Mouse (Mus musculus): Measurements from ENCODE around the gene Morc3.
"Not testable (repeated sequence)": the region's sequence is repeated elsewhere in the genome, so short reads cannot be mapped to it uniquely, and the experiment has no call there.

The Morc3 gene

DNA sequence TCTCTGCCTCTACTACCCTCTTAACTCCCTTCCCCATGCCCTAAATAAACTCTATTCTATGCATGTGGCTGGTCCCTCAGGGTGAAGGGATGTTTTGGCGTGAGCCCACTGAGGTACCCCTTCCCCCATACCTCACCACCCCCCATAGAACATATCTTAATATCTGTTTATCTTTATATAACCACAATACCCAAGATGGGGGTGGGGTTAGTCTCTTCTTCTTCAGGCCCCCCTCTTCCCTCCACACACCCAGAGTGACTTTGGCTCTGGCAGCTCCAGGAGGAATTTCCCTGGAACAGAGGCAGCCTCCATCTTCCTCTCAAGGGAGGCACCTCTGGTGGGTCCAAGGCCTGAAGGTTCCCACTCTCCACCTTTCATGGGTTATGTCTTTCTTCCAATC, 11.9 kb upstream of the Morc3 start:
- no peak for DNase-seq

DNA sequence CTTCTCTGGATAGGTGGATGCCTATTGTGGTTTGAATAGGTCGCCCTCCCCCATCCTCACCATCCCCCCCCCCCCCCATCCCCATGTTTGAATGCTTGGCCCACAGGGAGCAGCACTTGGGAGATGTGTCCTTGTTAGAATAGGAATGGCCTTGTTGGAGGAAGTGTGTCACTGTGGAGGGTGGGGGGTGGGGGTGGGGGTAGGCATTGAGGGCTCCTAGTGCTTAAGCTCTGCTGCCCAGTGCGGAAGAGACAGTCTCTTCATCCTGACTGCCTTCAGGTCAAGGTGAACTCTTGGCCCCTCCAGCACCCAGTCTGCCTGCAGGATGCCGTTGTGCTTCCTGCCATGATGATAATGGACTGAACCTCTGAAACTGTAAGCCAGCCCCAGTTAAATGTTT, 10.2 kb upstream of the Morc3 start:
- no peak for DNase-seq

DNA sequence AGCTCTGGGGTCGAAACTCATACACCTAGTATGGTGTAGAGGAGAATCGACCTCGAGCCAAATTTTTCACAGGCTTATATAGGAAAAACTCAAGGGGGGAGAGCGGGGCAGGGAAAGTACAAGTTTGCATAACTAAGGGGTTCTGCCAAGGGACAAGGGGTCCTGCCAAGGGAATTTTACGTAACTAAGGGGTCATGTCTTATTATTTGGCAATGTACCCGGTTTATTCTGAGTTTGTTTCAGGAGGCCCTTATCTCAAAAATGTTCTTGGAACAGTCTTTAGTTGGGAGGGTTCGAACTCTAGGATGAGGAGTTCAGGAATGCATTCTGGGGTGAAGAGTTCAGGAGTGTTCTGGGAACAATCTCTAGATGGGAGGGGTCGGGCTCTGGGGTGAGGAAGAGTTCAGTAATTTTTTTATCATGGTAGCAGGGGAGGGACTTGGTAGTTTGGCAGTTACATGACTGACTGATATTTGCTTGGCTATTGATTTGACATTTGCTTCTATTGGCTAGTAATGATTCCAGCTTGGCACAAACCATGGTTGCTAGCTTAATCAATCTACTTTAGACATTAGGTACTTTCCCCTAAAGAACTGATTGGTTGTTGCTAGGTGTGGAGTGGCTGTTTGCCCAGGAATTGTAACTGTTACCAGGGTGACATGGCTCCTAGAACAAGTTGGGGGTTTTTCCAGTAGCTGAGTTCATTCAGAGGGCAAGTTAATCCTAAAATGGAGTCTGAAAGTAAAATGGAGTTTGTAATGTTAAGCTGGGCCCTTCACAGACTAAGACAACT, 9.3 kb upstream of the Morc3 start:
- DNase-seq, result not testable (repeated sequence)

DNA sequence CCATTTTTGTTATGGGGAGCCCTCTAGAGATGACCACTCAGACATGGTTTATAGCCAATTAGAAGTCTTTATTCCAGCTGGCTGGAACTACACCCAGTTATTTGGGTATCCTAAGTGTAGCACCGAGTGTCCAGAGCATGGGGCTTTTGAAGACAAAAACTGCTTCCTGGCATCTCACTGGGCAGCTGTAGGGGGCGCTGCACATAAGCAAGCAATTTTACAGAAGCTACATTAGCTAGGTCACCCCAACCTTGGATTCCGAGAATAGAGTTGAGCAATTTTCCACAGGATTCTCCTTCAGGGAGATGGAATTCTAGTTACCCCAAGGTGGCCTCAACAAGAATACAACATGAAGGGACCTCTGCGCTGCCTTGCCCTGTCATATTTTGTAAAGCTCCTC, 7.1 kb upstream of the Morc3 start:
- no peak for DNase-seq

DNA sequence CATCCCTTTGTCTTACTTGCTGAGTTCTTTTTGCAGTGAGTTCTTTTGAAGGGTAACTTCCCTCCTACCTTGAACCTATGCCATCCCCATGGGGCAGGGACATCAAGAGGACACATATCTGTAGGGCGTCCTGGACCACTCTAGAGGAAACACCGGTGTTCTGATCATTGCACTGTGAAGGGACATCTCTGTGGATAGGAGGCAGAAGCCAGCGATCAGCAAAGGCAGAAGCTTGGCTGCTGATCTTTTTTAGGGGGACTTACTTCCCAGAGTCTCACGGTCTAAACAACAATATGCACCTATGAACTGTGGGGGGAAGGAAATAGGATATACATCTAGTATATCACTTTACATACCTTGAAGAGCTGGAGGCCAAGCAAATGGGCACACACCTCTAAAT, 6.5 kb upstream of the Morc3 start:
- no peak for DNase-seq

DNA sequence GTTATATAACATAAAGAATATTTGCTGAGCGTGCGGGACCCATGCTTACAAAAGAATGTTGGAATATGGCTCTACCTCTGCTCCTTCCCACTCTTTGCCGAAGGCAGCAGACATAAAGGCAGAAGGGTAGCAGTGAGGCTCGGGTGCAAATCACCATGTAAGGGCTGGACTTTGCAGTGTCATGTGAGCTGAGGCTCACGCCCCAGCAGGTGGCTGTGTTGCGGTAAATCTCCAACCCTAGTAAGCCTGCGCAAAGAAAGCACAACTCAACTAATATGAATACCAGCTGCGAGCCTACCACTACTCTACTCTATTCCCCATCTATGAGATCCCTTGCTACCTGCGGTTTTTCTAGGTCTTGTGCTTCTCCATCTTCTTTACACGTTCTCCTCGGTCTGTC, 5.9 kb upstream of the Morc3 start:
- no peak for DNase-seq

DNA sequence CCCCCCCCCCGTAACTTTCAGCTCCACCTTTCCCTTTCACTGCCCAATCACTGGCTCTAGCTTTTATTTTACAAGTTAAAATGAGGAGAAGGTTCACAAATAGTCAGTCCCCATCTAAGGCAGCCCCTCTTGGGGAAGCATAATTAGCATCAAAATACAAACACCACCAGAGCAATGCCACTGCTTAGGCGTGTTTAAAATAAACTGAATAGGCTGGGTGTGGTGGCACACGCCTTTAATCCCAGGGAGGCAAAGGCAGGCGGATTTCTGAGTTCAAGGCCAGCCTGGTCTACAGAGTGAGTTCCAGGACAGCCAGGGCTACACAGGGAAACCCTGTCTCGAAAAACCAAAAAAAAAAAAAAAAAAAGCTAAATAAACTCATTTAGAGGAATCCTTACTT, 5.4 kb upstream of the Morc3 start:
- DNase-seq, result not testable (repeated sequence)

DNA sequence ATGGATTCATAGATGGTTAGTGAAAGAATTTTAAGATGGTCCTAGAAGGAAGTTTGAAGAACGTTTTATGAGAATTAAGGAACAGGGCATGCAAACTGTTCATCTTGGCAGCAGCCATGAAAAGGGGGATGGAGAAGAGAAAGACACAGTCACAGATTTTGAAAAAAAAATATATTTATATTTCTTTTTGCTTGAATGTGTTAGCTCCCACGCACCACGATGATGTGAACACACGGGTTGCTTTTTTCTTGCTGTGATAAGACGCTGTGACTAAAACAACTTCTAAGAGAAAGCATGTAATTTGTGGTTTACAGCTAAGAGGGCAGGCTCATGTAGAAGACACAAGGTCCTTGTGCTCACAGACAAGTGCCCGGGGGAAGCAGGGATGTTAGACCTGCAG, 5.0 kb upstream of the Morc3 start:
- DNase-seq, result no peak

DNA sequence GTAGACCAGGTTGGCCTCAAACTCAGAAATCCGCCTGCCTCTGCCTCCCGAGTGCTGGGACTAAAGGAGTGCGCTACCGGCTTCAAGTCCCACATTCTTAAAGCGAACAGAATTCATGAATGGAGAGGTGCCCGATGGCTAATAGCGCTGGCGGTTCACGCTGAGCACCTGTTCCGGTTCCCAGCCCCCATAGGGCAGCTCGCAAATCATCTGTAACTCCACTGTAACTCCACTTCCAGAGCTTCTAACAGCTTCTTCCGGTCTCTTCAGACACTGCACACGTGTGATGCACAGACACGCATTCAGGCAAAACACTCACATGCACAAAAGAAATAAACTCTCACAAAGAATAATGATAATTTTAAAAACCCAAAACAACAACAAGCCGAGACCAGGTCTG, 2.4 kb upstream of the Morc3 start:
- no peak for DNase-seq

DNA sequence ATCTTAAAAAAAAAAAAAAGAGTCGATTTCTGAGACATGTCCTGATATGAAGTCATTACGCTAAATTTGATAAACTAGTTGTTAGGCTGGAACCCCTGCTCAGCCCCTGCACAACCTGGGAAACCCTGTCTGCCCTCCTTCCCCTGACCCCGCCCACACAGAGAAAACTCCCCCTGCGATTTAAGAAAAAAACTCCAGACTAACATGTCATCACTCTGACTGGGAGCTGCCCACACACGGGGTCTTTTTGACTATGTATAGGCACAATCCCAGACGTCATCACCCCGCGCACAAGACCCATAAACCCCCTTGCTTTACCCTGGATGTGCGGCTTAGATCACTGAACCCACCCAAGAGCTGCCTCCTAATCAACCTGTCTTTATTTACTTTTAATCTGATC, 1.9 kb upstream of the Morc3 start:
- no peak for DNase-seq

DNA sequence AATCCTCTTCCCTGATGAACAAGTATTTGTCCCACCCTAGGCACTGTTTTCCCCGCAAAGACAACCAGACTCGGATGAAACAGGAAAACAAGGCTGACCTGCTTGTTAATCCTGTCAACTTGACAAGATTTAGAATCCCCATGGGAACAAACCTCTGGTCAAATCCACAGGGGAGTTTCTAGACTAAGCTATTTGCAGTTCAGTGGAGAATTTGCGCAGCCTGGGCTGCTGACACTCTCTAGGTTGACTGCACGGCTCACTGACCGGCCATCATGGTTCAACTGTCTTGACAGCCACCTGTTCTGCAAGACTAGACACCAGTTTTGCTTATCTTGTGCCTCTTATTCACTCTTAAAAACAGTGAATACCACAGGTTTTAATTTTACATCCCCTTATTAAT, 1.0 kb upstream of the Morc3 start:
- no peak for DNase-seq

DNA sequence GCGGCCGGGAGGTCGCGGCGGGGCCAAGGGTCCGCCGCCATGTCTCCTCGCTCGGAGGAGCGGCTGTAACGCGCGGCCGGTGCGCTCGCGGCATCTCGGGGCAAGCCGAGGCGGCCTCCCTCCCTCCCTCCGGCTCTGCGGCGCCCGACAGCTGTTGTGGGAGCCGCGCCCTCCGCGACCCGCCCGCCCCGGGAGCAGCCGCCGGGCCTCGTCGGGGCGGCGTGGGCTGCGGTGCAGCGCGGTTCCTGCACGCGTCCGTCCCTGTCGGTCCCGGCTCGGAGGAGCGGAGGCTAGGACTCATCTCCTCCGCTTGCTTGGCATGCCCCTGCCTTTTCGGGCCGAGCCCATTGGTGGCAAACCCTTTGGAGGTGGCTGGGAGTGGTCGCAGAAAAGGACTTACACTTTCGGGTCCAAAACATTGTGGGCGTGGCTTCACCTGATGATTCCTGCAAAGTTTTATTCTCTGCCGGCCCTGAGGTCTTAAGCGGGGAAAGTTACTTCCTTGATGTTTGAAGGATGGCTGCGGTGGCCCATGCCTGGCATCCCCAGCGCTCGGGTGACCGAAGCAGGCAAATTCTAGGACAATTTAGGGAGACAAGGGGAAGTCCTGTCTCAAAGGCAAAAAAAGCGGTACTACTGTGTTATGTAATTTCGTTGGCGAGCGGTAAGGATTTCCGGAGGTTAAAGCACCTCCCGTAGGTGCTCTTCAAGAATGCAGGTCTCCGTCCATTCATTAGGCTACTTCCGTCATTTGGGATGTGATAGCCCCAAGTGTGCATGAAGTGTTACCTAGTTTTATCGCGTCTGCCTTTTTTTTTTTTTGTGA, 743 bp downstream of the Morc3 start:
- peak; percentile 49 for DNase-seq

DNA sequence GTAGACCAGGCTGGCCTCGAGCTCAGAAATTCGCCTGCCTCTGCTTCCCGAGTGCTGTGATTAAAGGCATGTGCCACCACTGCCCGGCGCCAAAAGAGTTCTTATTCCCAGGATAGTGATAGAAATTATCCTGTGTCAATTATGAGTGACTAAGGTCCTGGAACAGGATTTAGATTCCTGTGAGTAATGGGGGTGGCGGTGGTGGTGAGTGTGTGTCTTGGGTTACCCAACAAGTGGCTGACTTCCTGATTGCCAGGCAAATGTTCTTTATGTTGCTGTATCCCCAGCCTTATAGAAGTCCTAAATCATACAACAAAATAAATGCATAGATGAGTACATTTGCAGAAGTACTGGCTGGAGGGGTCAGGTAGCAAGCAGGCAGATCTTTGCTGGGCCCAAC, 1.6 kb downstream of the Morc3 start:
- no peak for DNase-seq

DNA sequence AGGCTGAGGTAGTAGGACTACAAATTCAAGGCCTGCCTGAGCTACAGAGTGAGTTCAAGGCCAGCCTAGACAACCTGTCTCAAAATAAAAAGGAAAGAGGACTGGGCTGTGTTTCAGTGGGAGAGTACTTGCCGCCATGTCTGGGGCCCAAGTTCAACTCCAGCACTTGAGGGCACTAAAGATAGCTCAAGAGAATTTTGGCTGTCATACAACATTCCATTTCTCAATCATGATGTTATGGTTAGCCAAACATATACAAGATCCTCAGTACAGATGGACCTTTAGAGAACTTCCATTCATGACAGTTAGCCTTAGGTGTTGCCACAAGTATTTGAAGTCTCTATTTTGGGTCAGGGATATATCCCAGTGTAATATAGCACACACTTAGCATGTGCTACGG, 2.2 kb downstream of the Morc3 start:
- DNase-seq, result no peak

DNA sequence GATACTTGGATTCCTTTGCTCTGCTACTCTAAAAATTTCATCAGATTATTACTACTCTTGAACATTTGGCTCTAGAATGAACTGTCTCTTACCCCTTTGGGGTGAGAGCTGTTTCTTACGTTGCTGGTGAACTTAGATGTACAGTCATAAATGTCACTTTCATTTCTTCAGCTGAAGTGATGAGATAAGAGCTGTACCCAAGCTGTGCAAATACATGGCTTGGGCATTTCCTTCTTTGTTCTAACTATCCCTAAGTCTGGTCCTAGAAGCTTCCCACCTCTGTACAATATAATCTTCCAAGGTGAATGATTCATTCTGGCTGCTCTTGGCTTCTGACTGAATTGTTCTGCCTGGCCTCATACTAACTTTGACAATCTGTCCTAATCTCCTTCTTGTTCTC, 7.1 kb downstream of the Morc3 start:
- no peak for DNase-seq

DNA sequence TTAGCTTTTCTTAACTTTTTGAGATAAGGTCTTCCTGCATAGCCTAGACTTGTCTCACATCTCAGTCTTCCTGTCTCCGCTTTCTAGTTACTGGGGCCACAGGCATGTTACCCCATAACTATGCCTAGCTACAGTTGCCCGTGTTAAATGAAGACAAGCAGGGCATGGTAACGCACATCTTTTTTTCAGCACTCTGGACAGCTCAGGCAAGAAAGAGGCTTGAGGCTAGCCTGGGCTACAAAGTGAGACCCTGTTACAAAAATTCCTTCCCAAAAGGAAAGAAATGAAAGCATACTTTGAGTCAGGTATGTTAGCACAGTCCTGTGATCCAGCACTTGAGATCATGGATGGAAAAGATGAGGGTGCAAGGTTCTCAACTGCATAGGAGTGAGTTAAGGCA, 18.6 kb downstream of the Morc3 start:
- DNase-seq, result no peak

DNA sequence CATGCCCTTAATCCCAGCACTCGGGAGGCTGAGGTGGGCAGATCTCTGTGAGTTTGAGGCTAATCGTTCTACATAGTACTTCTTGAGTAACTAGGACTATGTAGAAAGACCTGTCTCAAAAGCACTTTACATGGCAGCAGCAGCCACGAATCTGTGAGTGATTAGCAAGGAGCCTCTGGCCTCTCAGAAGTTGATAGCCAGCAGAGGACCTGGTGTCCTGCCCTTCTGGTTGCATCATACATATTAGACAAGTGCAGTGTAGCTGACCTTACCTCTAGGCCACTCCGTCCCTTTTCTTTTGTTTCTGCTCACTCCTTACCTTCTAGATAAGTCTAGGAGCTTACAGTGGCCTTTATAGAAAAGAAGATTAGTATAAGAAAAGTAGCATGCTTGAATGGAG, 28.0 kb downstream of the Morc3 start:
- DNase-seq, result no peak

DNA sequence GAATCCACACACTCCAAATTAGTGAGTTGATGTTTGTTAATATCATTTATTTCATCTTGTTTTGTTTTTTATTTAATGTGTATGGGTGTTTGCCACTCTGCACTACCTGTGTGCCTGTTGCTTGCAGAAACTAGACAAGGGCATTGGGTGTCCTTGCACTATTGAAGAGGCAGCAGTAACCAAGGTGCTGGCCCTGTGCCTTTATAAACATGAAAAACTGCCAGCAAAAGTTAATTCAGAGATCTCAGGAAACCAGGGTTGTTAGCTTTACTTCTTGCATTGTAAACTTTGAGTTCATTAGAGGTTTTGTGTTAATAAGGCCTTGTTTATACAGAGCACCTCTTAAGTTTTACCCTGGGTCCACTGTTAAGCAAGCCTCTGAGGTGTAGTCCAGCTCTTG, 28.8 kb downstream of the Morc3 start:
- DNase-seq, result no peak

DNA sequence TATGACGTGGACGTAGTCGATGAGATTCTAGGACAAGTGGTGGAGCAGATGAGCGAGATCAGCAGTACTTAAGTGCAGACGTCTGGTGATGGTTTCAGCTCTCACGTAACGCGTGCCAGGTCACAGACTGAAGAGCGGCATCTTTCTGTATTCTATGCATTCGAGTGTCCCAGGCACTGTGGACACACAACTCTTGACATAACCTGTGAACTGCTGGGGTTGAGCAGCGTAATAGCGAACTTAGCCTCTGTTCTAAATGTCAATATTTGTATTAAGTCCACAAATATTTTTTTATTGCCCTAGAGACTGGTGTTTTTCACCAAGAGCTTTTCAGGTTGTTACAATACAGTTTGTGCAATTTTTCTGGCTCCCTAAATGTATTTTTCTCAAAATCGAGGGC, 42.9 kb downstream of the Morc3 start:
- no peak for DNase-seq

DNA sequence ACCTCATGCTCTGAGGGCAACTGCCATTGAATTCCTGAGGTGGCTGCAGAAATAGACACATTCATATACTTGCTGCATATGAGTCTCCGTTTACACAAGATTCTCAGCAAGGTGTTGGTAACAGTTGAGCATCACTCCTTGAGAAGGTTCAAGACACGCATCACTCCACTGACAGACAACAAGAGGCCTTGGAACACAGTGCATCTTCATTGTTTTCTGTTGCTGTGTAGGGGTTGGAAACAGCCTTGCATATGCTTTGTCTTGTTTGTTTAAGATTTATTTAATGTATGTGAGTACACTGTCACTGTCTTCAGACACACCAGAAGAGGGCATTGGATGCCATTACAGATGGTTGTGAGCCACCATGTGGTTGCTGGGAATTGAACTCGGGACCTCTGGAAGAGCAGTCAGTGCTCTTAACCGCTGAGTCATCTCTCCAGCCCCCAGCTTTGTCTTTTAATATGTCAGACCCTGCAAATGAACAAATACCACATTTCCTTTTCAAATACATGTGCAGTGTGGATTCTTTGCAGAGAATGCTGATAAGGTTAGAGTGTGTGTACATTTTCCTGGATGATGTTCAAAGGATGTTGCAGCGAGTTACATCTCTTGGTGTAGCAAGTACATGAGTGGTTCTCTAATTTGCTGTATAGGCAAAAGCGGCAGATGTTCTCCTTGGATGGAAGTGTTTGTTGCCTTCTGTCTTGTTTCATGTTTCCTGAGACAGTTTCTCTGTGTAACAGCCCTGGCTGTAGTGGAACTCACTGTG, 45.9 kb downstream of the Morc3 start:
- no peak for DNase-seq

DNA sequence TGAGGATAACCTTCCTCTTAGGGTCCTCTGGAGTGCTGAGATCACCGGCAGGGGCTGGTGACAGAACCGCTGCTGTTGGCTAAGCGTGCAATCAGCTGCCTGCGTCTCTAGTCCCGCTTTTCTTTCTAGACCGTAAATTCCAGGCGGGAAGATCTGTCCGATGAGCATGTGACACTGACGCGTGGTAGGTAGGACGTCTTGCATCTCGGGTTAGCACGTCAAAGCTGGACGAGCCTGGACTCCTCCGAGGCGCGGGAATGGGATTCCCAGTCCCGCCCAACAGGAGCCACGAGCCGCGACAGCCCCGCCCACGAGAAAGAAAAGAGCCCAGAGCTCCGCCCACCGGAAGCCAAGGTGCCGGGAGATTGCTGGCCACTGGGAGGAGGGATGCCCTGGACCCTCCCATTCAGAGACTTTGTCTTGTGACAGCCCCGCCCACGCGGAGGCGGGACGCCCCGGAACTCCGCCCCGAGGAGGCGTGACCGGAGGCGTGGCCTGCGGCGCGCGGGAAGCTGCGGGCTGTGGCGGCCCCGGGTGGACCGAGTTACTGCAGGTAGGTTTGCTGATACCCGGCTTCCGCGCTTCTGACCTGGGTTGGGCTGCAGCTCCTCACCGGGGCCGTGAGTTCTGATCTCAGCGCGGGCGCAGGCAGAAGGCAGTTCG, 51.6 kb downstream of the Morc3 start, which contains the start of gene Chaf1b:
Gene Chaf1b (plus strand): TSS at position 479 of the 663 bp plus-strand sequence.
- peak; percentile 94 for DNase-seq

DNA sequence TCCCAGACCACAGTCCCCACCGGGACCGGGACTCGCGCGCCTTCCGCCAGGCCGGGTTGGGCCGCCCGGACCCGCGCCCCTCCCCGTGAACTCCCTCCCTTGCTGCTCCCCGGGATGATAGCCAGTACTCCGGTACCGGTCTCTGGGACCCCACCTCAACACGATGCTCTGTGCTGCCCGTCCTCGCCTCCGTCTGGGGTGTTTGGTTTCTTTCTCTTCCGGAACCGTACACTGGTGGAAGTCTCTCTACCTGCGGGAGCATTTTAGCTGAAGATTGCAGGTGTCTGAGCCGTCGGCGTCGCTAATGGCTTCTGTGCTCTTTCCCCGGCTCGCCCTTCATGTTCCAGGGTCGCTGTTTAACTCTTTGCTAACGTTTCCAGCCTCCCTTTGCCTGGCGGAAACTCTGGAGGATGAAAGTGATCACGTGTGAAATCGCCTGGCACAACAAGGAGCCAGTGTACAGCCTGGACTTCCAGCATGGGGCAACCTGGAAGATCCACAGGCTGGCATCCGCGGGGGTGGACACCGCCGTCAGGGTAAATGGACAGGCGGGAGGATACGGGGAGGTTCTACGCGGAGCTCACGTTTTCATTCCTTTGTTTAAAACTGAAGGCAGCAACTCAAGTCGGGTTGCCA, 52.3 kb downstream of the Morc3 start:
- DNase-seq, result peak; percentile 30

DNA sequence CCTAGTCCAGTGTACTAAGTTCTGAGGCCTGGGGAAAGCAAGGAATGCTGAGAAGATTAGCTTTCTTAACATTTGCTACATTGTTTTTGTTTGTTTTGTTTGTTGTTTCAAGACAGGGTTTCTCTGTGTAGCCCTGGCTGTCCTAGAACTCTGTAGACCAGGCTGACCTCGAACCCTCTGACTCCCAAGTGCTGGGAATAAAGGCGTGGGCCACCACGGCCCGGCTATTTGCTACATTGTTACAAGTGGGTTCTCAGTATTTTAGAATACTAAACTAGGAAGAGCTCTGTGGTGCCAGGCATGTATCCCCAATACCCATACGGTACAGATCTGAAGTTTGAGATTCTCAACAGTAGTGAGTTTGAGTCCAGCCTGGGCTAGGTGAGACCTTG, 52.8 kb downstream of the Morc3 start:
- no peak for DNase-seq

Measured in cerebellum, adult 8-10 months (tissue).